Mouse (Mus musculus): ENCODE measurements around the gene Wnt9b. TPM values are rescaled to one million over a fixed set of nuclear protein-coding genes. Genes with fewer than 3 reads are reported as not detected.

The Wnt9b gene
- polyA plus RNA-seq, 1 experiment from 2014 or later = 0.43 TPM

DNA sequence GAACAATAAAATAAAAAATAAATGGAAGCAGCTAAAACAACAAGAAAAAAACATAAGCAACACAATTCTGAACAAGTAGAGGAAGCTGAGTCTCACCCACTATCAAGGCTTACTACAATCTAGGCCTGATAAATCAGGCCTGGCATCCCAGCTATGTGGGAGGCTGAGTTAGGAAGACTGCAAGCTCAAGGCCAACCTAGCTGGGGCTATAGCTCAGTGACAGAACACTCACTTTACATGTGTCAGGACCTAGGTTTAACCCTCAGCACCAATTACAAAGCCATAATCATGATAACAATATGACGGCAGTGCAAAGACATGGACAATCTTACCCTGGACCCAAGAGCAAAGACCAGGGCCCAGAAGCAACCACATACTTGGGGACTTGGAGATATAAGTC lies 58.6 kb downstream of the Wnt9b start:
- H3K27ac ChIP-seq (replicated peaks) = no peak overlapping the region
- no peak for DNase-seq (ENCODE audit: low spot score)
- H3K4me1 ChIP-seq = no peaks in the 10 kb centered on the region
- 90% methylated on average over 1 of the region's 1 CpGs for WGBS
- peaks cover 34% of the 10 kb centered on the region for H3K36me3 ChIP-seq
- H3K4me3 ChIP-seq = no peak overlapping the region
- no peaks in the 10 kb centered on the region for H3K27me3 ChIP-seq (ENCODE audit: low read depth, poor library complexity, severe bottlenecking)
- H3K9me3 ChIP-seq (replicated peaks) = no peaks in the 10 kb centered on the region

- H3K27me3 ChIP-seq (ENCODE audit: low read depth, poor library complexity, severe bottlenecking) = no peaks in the 10 kb centered on the region
- peaks cover 51% of the 10 kb centered on the region for H3K36me3 ChIP-seq
- no peaks in the 10 kb centered on the region for H3K4me1 ChIP-seq
- no peak for DNase-seq (ENCODE audit: low spot score)
- 48% methylated on average over 3 of the region's 3 CpGs for WGBS
- H3K27ac ChIP-seq (replicated peaks) = no peak overlapping the region
- H3K4me3 ChIP-seq = no peak overlapping the region
- H3K9me3 ChIP-seq (replicated peaks) = no peaks in the 10 kb centered on the region
Measured at GRCm38 (mm10) chr11:103688980-103689378, 60.6 kb downstream of the Wnt9b start.

DNA sequence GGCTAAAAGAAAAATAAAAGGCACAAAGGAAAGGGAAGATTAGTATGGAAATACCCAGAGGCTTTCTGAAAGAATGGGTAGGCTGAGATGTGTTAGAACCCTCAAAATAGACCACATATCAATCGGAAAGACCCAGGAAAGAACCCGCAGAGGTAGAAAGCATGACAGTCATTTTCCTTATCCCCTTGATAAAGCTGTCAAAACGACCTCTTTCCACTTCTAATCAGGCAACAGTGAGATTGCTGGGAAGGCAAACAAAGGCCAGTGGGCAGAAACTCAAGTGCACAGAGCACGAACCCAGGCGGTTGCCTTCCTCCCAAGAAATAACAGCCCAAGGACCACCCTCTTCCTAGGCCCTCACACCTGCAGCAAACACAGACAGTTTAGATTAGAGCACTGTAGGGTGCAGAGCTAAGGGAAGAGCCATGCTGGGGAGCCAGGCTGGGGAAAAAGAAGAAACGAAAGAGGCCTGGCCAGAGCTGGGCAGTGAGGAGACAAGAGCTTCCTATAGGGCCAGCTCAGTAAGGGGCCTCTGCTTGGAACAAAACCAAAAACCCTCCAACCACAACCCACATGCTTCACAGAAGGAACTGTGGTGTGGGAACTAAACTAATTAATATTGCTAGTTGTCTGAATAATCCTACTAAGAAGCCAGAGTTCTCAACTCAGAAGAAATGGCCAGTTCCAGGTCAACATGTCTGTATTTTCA lies 61.2 kb downstream of the Wnt9b start:
- Histone ChIP-seq H3K4me1 (no peaks in the 10 kb centered on the region), H3K27me3 (ENCODE audit: low read depth, poor library complexity, severe bottlenecking) (no peaks in the 10 kb centered on the region), H3K27ac (replicated peaks) (no peak overlapping the region), H3K9me3 (replicated peaks) (no peaks in the 10 kb centered on the region), H3K4me3 (no peak overlapping the region), H3K36me3 (peaks cover 57% of the 10 kb centered on the region)
- WGBS = 64% methylated on average over 6 of the region's 6 CpGs
- DNase-seq (ENCODE audit: low spot score) = no peak

GRCm38 (mm10) chr11:103686706-103687105 lies 62.9 kb downstream of the Wnt9b start:
- Histone ChIP-seq H3K4me3 (no peak overlapping the region), H3K27ac (replicated peaks) (no peak overlapping the region), H3K27me3 (ENCODE audit: low read depth, poor library complexity, severe bottlenecking) (no peaks in the 10 kb centered on the region), H3K4me1 (no peaks in the 10 kb centered on the region), H3K36me3 (peaks cover 74% of the 10 kb centered on the region), H3K9me3 (replicated peaks) (no peaks in the 10 kb centered on the region)
- WGBS = 92% methylated on average over 6 of the region's 6 CpGs
- no peak for DNase-seq (ENCODE audit: low spot score)

GRCm38 (mm10) chr11:103685261-103685736 lies 64.3 kb downstream of the Wnt9b start:
- no peaks in the 10 kb centered on the region for H3K4me1 ChIP-seq
- WGBS = 93% methylated on average over 7 of the region's 7 CpGs
- DNase-seq (ENCODE audit: low spot score) = no peak
- no peaks in the 10 kb centered on the region for H3K9me3 ChIP-seq (replicated peaks)
- H3K36me3 ChIP-seq = peaks cover 88% of the 10 kb centered on the region
- no peak overlapping the region for H3K4me3 ChIP-seq
- no peaks in the 10 kb centered on the region for H3K27me3 ChIP-seq (ENCODE audit: low read depth, poor library complexity, severe bottlenecking)
- no peak overlapping the region for H3K27ac ChIP-seq (replicated peaks)

DNA sequence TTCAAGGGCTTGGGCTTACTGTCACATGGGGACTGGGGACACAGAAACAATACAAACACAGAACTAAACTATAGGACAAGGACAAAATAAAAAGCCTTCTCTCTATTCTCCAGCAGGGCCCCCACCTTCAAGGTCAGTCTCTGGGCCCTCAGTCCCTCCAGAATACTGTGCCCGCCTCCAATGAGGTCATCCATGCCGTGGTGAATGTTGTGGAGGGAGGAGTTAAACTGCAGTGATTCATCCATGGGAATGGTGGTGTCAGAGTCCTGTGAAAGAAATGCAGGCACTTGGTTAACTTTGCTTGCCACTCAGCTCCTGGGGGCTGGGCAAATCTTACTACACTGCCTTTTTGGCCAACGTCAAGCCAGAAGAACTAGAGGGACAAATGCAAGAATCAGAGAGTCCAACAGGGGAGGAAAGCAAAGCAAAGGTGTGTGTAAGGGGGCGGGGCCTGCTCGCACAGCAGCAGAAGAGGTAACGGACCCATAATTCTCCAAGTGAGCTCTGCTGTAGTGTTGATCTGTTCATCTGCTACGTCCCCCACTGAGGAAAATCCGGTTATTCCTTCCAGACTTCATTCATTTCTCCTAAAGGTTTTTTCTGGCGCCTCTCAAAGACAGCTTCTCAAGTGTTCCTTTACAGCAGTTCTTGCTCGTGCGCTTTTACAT lies 65.8 kb downstream of the Wnt9b start:
- H3K4me1 ChIP-seq = no peaks in the 10 kb centered on the region
- H3K4me3 ChIP-seq = no peak overlapping the region
- no peaks in the 10 kb centered on the region for H3K9me3 ChIP-seq (replicated peaks)
- H3K36me3 ChIP-seq = peaks cover 98% of the 10 kb centered on the region
- WGBS = 88% methylated on average over 11 of the region's 11 CpGs
- no peak overlapping the region for H3K27ac ChIP-seq (replicated peaks)
- H3K27me3 ChIP-seq (ENCODE audit: low read depth, poor library complexity, severe bottlenecking) = no peaks in the 10 kb centered on the region
- DNase-seq (ENCODE audit: low spot score) = no peak

Other genes with a start within 250 kb of the Wnt9b start
- not detected in 2 replicates for gene Lrrc37a, start 245.2 kb downstream of the Wnt9b start, polyA plus RNA-seq (2016; fragmentation: Nextera tagmentation; extraction: Ambion mirVana)
- not detected in 2 replicates for gene Gm884, start 128.7 kb downstream of the Wnt9b start, polyA plus RNA-seq (2016; fragmentation: Nextera tagmentation; extraction: Ambion mirVana)
- not detected in 2 replicates for gene Lyzl6, start 110.9 kb downstream of the Wnt9b start, polyA plus RNA-seq (2016; fragmentation: Nextera tagmentation; extraction: Ambion mirVana)
- gene Rprml, start 100.3 kb downstream of the Wnt9b start, polyA plus RNA-seq (2016; fragmentation: Nextera tagmentation; extraction: Ambion mirVana) = 0.14 TPM in 1 of 2 replicates, not detected in the other
- gene Gosr2, start 51.9 kb downstream of the Wnt9b start, polyA plus RNA-seq (2016; fragmentation: Nextera tagmentation; extraction: Ambion mirVana) = 95.6 and 105 TPM in 2 replicates
- gene Wnt3, start 24.3 kb upstream of the Wnt9b start, polyA plus RNA-seq (2016; fragmentation: Nextera tagmentation; extraction: Ambion mirVana) = 9.8 and 10.8 TPM in 2 replicates
- 59.6 and 66.2 TPM in 2 replicates for gene Nsf, start 204.2 kb upstream of the Wnt9b start, polyA plus RNA-seq (2016; fragmentation: Nextera tagmentation; extraction: Ambion mirVana)
- 106 and 132 TPM in 2 replicates for gene Arf2, start 216.9 kb upstream of the Wnt9b start, polyA plus RNA-seq (2016; fragmentation: Nextera tagmentation; extraction: Ambion mirVana)

Data from midbrain, embryonic 10.5 days (tissue).